In the genomic region with DNA sequence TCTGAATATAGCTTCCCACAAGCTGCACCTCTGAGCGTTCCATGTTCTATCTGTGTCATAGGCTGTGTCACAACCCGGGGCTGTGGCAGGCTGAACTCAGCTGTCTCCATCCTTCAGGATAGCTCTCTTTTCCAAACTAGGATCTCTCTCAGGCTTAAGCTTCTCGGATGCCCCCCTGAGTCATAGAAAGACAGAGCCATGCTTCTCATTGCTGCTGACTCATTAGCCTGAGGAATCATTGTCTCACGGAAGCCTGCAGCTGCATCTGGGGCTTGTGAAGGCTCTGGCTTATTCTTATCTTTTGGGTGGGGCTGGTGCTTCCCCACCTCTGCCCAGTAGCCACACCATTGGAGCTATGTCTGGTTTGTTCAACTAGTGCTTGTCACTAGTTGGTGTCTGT, we compare ENCODE assay signal across 27 mouse cellular contexts.
A peak's percentile ranks its signal among the peaks of the same experiment; 100 is the strongest.
DNase-seq lines count a peak whose midpoint lies in the region; ATAC-seq and TF ChIP-seq lines count a peak whose summit lies in the region.
"Had no signal": no experiment of that assay in that cellular context is flagged by ENCODE, and none has a peak within 500 bp of the region (broad histone marks: within the 10 kb centered on the region; RNA-seq: fewer than 3 reads in every experiment).

No protein-coding gene starts in this region.

- WGBS in liver, embryonic 12.5 days (ENCODE audit: insufficient replicate concordance), result 38% methylated on average over 4 of the region's 4 CpGs

- TF ChIP-seq POLR2A in MEL (IDR thresholded peaks at IDR 0.05; ENCODE audit: control insufficient read depth in 1 of 2, insufficient read depth in 1 of 2, low read depth in 1 of 2, low read length in 2 of 2, poor library complexity in 1 of 2), result no peak

- no peak for TF ChIP-seq RAD21 in MEL (IDR thresholded peaks at IDR 0.05; ENCODE audit: low read depth, low read length)

- H3K27me3 ChIP-seq in liver, embryonic 12.5 days (replicated peaks), result no peaks in the 10 kb centered on the region
- no peaks in the 10 kb centered on the region for H3K27me3 ChIP-seq in MEL (ENCODE audit: control insufficient read depth in 1 of 2, insufficient read depth in 2 of 2, low read length in 2 of 2)
- H3K27me3 ChIP-seq: embryonic facial prominence, embryonic 12.5 days; hindbrain, embryonic 15.5 days; kidney, embryonic 15.5 days; limb, embryonic 15.5 days; megakaryocyte, embryonic 14.5 days; neural tube, embryonic 12.5 days; stomach, embryonic 15.5 days had no signal

- H3K4me3 ChIP-seq in liver, embryonic 12.5 days, result no peak overlapping the region
- no peak overlapping the region for H3K4me3 ChIP-seq in MEL (ENCODE audit: control insufficient read depth in 1 of 2, insufficient read depth in 1 of 2, low read depth in 2 of 2, low read length in 2 of 2)
- H3K4me3 ChIP-seq: embryonic facial prominence, embryonic 12.5 days; heart, embryonic 10.5 days; hindbrain, embryonic 15.5 days; kidney, embryonic 15.5 days; limb, embryonic 15.5 days; megakaryocyte, embryonic 14.5 days; neural tube, embryonic 12.5 days; stomach, embryonic 15.5 days had no signal

- ATAC-seq in liver, embryonic 12.5 days, result no peak
- ATAC-seq in megakaryocyte-erythroid progenitor cell, adult 5-6 weeks (replicated peaks; ENCODE audit: low FRiP score, low TSS enrichment, poor library complexity, severe bottlenecking), result peak; percentile 99
- ATAC-seq: activated CD4-positive, CD25-positive, alpha-beta regulatory T cell, adult 4 months had no signal

- H3K4me2 ChIP-seq in liver, embryonic 12.5 days, result no peak overlapping the region
- H3K4me2 ChIP-seq: embryonic facial prominence, embryonic 12.5 days; hindbrain, embryonic 15.5 days; kidney, embryonic 15.5 days; limb, embryonic 15.5 days; neural tube, embryonic 12.5 days; stomach, embryonic 15.5 days had no signal

- DNase-seq in liver, result peak; percentile 13
- peak; percentile 2 for DNase-seq in MEL (ENCODE audit: low read depth, low spot score)
- DNase-seq in c-Kit-positive CD71-negative TER-119-negative erythroid progenitor cells, embryonic 14.5 days (ENCODE audit: low read depth), result peak; percentile 14
- no peak for DNase-seq in spleen, adult 18-20 months
- no peak for DNase-seq in layer of hippocampus, adult 9-10 months (ENCODE audit: low spot score)
- no peak for DNase-seq in spleen, postnatal 10 days (ENCODE audit: low spot score in 2 of 2)
- DNase-seq: adrenal gland, adult 8-10 months; cerebellum, adult 9-11 months; kidney, postnatal 4 days; layer of hippocampus, adult 9-11 months; left cerebral cortex, postnatal 4 days; lung, adult 18-20 months; lung, postnatal 14 days; midbrain, embryonic 14.5 days; right cerebral cortex, postnatal 25 days; thymus, postnatal 36 days had no signal

- no peaks in the 10 kb centered on the region for H3K36me3 ChIP-seq in liver, embryonic 12.5 days
- H3K36me3 ChIP-seq in MEL (ENCODE audit: control insufficient read depth in 1 of 2, insufficient read depth in 2 of 2, low read length in 2 of 2), result no peaks in the 10 kb centered on the region
- H3K36me3 ChIP-seq: embryonic facial prominence, embryonic 12.5 days; heart, embryonic 10.5 days; hindbrain, embryonic 15.5 days; kidney, embryonic 15.5 days; limb, embryonic 15.5 days; neural tube, embryonic 12.5 days; stomach, embryonic 15.5 days had no signal

- no peaks in the 10 kb centered on the region for H3K79me2 ChIP-seq in MEL (ENCODE audit: control insufficient read depth, insufficient read depth, low read length, poor library complexity)

- TF ChIP-seq EP300 in MEL (IDR thresholded peaks at IDR 0.05; ENCODE audit: low read depth in 1 of 2, low read length in 2 of 2), result no peak

- H3K9me3 ChIP-seq in liver, embryonic 12.5 days (replicated peaks), result no peaks in the 10 kb centered on the region
- no peaks in the 10 kb centered on the region for H3K9me3 ChIP-seq in MEL (replicated peaks; ENCODE audit: insufficient read depth, low read length)
- H3K9me3 ChIP-seq: embryonic facial prominence, embryonic 12.5 days; heart, embryonic 10.5 days; hindbrain, embryonic 15.5 days; limb, embryonic 15.5 days; neural tube, embryonic 12.5 days; stomach, embryonic 15.5 days had no signal

- no peak for TF ChIP-seq CTCF in MEL (IDR thresholded peaks at IDR 0.05 in 2 of 3, conservative IDR thresholded peaks at IDR 0.05 in 1 of 3; ENCODE audit: control insufficient read depth in 1 of 3, insufficient read depth in 1 of 3, low read depth in 2 of 3, low read length in 3 of 3, poor library complexity in 1 of 3, severe bottlenecking in 1 of 3)

- H3K27ac ChIP-seq in liver, embryonic 12.5 days, result no peak overlapping the region
- H3K27ac ChIP-seq in MEL (ENCODE audit: control insufficient read depth, low read depth, low read length), result no peak overlapping the region
- H3K27ac ChIP-seq: embryonic facial prominence, embryonic 12.5 days; heart, embryonic 10.5 days; hindbrain, embryonic 15.5 days; kidney, embryonic 15.5 days; limb, embryonic 15.5 days; neural tube, embryonic 12.5 days; stomach, embryonic 15.5 days had no signal

- peaks cover 5% of the 10 kb centered on the region; the same call in 1 of the 2 replicates for H3K4me1 ChIP-seq in liver, embryonic 12.5 days
- H3K4me1 ChIP-seq in MEL (ENCODE audit: control insufficient read depth in 1 of 2, insufficient read depth in 2 of 2, low read length in 2 of 2), result no peaks in the 10 kb centered on the region
- H3K4me1 ChIP-seq: hindbrain, embryonic 15.5 days; megakaryocyte, embryonic 14.5 days; neural tube, embryonic 12.5 days; stomach, embryonic 15.5 days had no signal

- no peak overlapping the region for H3K9ac ChIP-seq in liver, embryonic 12.5 days
- no peak overlapping the region for H3K9ac ChIP-seq in MEL (ENCODE audit: control insufficient read depth, low read depth, low read length, poor library complexity, severe bottlenecking)
- H3K9ac ChIP-seq: embryonic facial prominence, embryonic 12.5 days; hindbrain, embryonic 15.5 days; kidney, embryonic 15.5 days; limb, embryonic 15.5 days; neural tube, embryonic 12.5 days; stomach, embryonic 15.5 days had no signal

TF ChIP-seq in MEL, 35 proteins besides CTCF, POLR2A, EP300 and RAD21:
- no peak for TF ChIP-seq ZMIZ1 (IDR thresholded peaks at IDR 0.05; ENCODE audit: low read depth, low read length)
- TF ChIP-seq SMC3 (IDR thresholded peaks at IDR 0.05; ENCODE audit: low read depth, low read length), result no peak
- TF ChIP-seq HCFC1 (IDR thresholded peaks at IDR 0.05; ENCODE audit: low read depth, low read length), result no peak
- TF ChIP-seq POLR2AphosphoS5 (IDR thresholded peaks at IDR 0.05; ENCODE audit: borderline replicate concordance, low read depth, low read length), result no peak
- no peak for TF ChIP-seq MEF2A (IDR thresholded peaks at IDR 0.05; ENCODE audit: extremely low read depth, insufficient replicate concordance, low read depth, low read length, poor library complexity, severe bottlenecking)
- no peak for TF ChIP-seq MAFK (IDR thresholded peaks at IDR 0.05; ENCODE audit: borderline replicate concordance, low read depth, low read length)
- no peak for TF ChIP-seq GABPA (IDR thresholded peaks at IDR 0.05; ENCODE audit: low read depth, low read length)
- TF ChIP-seq TCF12 (IDR thresholded peaks at IDR 0.05; ENCODE audit: low read depth, low read length), result no peak
- TF ChIP-seq CHD1 (IDR thresholded peaks at IDR 0.05; ENCODE audit: low read depth, low read length), result no peak

Comparison
In these comparisons a context has a peak if more than half of its experiments do, and no peak if none do; other contexts are left out.
1. DNase-seq: peak in liver (single experiment), MEL (single experiment) and c-Kit-positive CD71-negative TER-119-negative erythroid progenitor cells, embryonic 14.5 days (single experiment); none in spleen, adult 18-20 months (0 of 2), layer of hippocampus, adult 9-10 months (single experiment) and spleen, postnatal 10 days (0 of 2).